ENCODE assay signal across 10 mouse cellular contexts in genomic region chr5:92003011-92003410, GRCm38 (mm10). TPM values are rescaled to one million over a fixed set of nuclear protein-coding genes. Genes with fewer than 3 reads are reported as not detected.
DNase-seq lines count a peak whose midpoint lies in the region; ATAC-seq and TF ChIP-seq lines count a peak whose summit lies in the region.
"Had no signal": no experiment of that assay in that cellular context is flagged by ENCODE, and none has a peak within 500 bp of the region (broad histone marks: within the 10 kb centered on the region; RNA-seq: fewer than 3 reads in every experiment).

No protein-coding gene starts in this region.

- H3K27ac ChIP-seq in left cerebral cortex, adult 2 months = no peak overlapping the region
- no peak overlapping the region for H3K27ac ChIP-seq in neural tube, embryonic 13.5 days (replicated peaks)
- H3K27ac ChIP-seq: midbrain, embryonic 12.5 days had no signal

- no peaks in the 10 kb centered on the region for H3K36me3 ChIP-seq in neural tube, embryonic 13.5 days
- H3K36me3 ChIP-seq: midbrain, embryonic 12.5 days had no signal

- no peak overlapping the region for H3K9ac ChIP-seq in neural tube, embryonic 13.5 days
- H3K9ac ChIP-seq: midbrain, embryonic 12.5 days had no signal

- TF ChIP-seq CTCF in left cerebral cortex, adult 2 months (IDR thresholded peaks at IDR 0.05) = peak; percentile 65

- DNase-seq in adrenal gland, postnatal 14 days = peak; percentile 55
- no peak for DNase-seq in adrenal gland, adult 8-10 months
- no peak for DNase-seq in left cerebral cortex, adult 2 months (ENCODE audit: extremely low spot score in 1 of 2, low spot score in 2 of 2)
- no peak for DNase-seq in left cerebral cortex, adult 8-10 months (ENCODE audit: low spot score in 2 of 2)
- DNase-seq in embryo, embryonic 10.5 days (ENCODE audit: low spot score) = peak; percentile 47
- peak; percentile 4 for DNase-seq in left cerebral cortex, postnatal 4 days
- no peak for DNase-seq in cerebellum, adult 11-12 months

- peaks cover 9% of the 10 kb centered on the region for H3K9me3 ChIP-seq in neural tube, embryonic 13.5 days

- intact Hi-C loops in left cerebral cortex, adult 2 months (cut with DNase I) = loop anchor here (2.0 to 5.0 kb wide), 2 partner anchors 486 to 1051 kb away; partner anchors contain the start of gene Parm1
- intact Hi-C loops in left cerebral cortex, postnatal 4 days (cut with DNase I) = no loop called here

- H3K4me1 ChIP-seq in neural tube, embryonic 13.5 days (replicated peaks) = no peaks in the 10 kb centered on the region
- H3K4me1 ChIP-seq: midbrain, embryonic 12.5 days had no signal

- WGBS in neural tube, embryonic 13.5 days = 64% methylated on average over 2 of the region's 2 CpGs

- no peaks in the 10 kb centered on the region for H3K27me3 ChIP-seq in neural tube, embryonic 13.5 days
- H3K27me3 ChIP-seq: midbrain, embryonic 12.5 days had no signal

- H3K4me2 ChIP-seq in neural tube, embryonic 13.5 days = no peak overlapping the region
- H3K4me2 ChIP-seq: midbrain, embryonic 12.5 days had no signal

- H3K4me3 ChIP-seq in left cerebral cortex, adult 2 months = no peak overlapping the region
- no peak overlapping the region for H3K4me3 ChIP-seq in neural tube, embryonic 13.5 days
- H3K4me3 ChIP-seq: midbrain, embryonic 12.5 days had no signal

- peak; percentile 69; the same call in 1 of the 2 replicates for ATAC-seq in neural tube, embryonic 13.5 days (ENCODE audit: low read depth)

RNA-seq across cellular contexts. Expression of gene Odaph, which starts 15.7 kb away (rescaled TPM):
- not detected in 2 replicates for total RNA-seq in adrenal gland, postnatal 14 days (2021)
- total RNA-seq in adrenal gland, adult 8-10 months (2022) = not detected
- not detected for total RNA-seq in left cerebral cortex, adult 2 months (2021)
- total RNA-seq in left cerebral cortex, adult 8-10 months (2022) = not detected
- not detected for total RNA-seq in left cerebral cortex, postnatal 4 days (2021)
- not detected in 2 replicates for polyA plus RNA-seq in neural tube, embryonic 13.5 days (2015; fragmentation: Nextera tagmentation; extraction: Ambion mirVana)
- polyA plus RNA-seq: frontal cortex, adult 2 months; midbrain, embryonic 12.5 days had no signal

RNA-seq across cellular contexts. Expression of gene Rchy1, which starts 40.1 kb away (rescaled TPM):
- 56.4 and 64.6 TPM in 2 replicates for total RNA-seq in adrenal gland, postnatal 14 days (2021)
- 10 to 100 TPM; 75.8 to 88.3 (median 80.6) TPM for total RNA-seq in adrenal gland, adult 8-10 months (2022)
- 10 to 100 TPM; 37.3 to 38.1 TPM for total RNA-seq in left cerebral cortex, adult 2 months (2021)
- total RNA-seq in left cerebral cortex, adult 8-10 months (2022) = 10 to 100 TPM; 34.6 to 40.1 (median 38.1) TPM
- 10 to 100 TPM; 43.8 to 47.8 TPM for total RNA-seq in left cerebral cortex, postnatal 4 days (2021)
- 93.5 and 97.2 TPM in 2 replicates for polyA plus RNA-seq in neural tube, embryonic 13.5 days (2015; fragmentation: Nextera tagmentation; extraction: Ambion mirVana)

RNA-seq across cellular contexts. Expression of gene Cdkl2, which starts 40.7 kb away (rescaled TPM):
- total RNA-seq in adrenal gland, postnatal 14 days (2021) = 4.4 and 5.1 TPM in 2 replicates
- total RNA-seq in adrenal gland, adult 8-10 months (2022) = 10 to 100 TPM in 1 of 4 experiments, 1 to 10 TPM in 3; 7.3 to 11.3 (median 8.0) TPM
- 10 to 100 TPM; 33.8 to 34.6 TPM for total RNA-seq in left cerebral cortex, adult 2 months (2021)
- 10 to 100 TPM; 30.0 to 32.2 (median 30.6) TPM for total RNA-seq in left cerebral cortex, adult 8-10 months (2022)
- total RNA-seq in left cerebral cortex, postnatal 4 days (2021) = 10 to 100 TPM; 68.8 to 75.4 TPM
- 4.8 and 5.2 TPM in 2 replicates for polyA plus RNA-seq in neural tube, embryonic 13.5 days (2015; fragmentation: Nextera tagmentation; extraction: Ambion mirVana)

Comparison
In these comparisons a context has a peak if more than half of its experiments do, and no peak if none do; other contexts are left out.
1. DNase-seq: peak in adrenal gland, postnatal 14 days (single experiment), embryo, embryonic 10.5 days (single experiment) and left cerebral cortex, postnatal 4 days (single experiment); none in adrenal gland, adult 8-10 months (single experiment), left cerebral cortex, adult 2 months (0 of 2), left cerebral cortex, adult 8-10 months (0 of 2) and cerebellum, adult 11-12 months (single experiment).